Mouse (Mus musculus) kidney, postnatal 0 days (tissue): Measurements from ENCODE around the gene Elmo1. TPM values are rescaled to one million over a fixed set of nuclear protein-coding genes. Genes with fewer than 3 reads are reported as not detected.

Source experiments
- ATAC-seq: fragments of 200-750 bp; cut with Nextera tagmentation; replicated peaks from 2 replicates; pipeline ENCODE4 v1.8.0; 2017; ENCODE audit warnings: low read depth, moderate number of reproducible peaks, moderate TSS enrichment, moderate library complexity; ENCODE audit not compliant: low FRiP score
- DNase-seq: peaks from one replicate; pipeline ENCODE4 v3.0.0-alpha.2; 2016; ENCODE audit warnings: low spot score
- H3K27ac ChIP-seq: fragments of 300-500 bp; sonication (generic); 2 replicates; pipeline ENCODE4 v1.5.1; 2014; ENCODE audit warnings: mild to moderate bottlenecking
- H3K27me3 ChIP-seq: fragments of 300-500 bp; sonication (generic); 2 replicates; pipeline ENCODE4 v1.6.1; 2014; ENCODE audit warnings: low read length, mixed read lengths; ENCODE audit not compliant: insufficient read depth
- H3K36me3 ChIP-seq: fragments of 300-500 bp; sonication (generic); 2 replicates; pipeline ENCODE4 v1.6.1; 2014; ENCODE audit warnings: low read length, mixed read lengths; ENCODE audit not compliant: insufficient read depth
- H3K4me1 ChIP-seq: fragments of 300-500 bp; sonication (generic); replicated peaks from 2 replicates; pipeline ENCODE4 v1.6.1; 2014; ENCODE audit warnings: antibody characterized with exemption, low read length, mixed read lengths; ENCODE audit not compliant: insufficient read depth
- H3K4me2 ChIP-seq: fragments of 300-500 bp; sonication (generic); 2 replicates; pipeline ENCODE4 v1.6.1; 2014; ENCODE audit warnings: mild to moderate bottlenecking, low read length, moderate library complexity, mixed read lengths
- H3K4me3 ChIP-seq: fragments of 300-500 bp; sonication (generic); replicated peaks from 2 replicates; pipeline ENCODE4 v1.5.1; 2014; ENCODE audit warnings: low read depth, low read length
- H3K9ac ChIP-seq: fragments of 300-500 bp; sonication (generic); 2 replicates; pipeline ENCODE4 v1.6.1; 2014; ENCODE audit warnings: low read depth, low read length
- H3K9me3 ChIP-seq: fragments of 300-500 bp; sonication (generic); replicated peaks from 2 replicates; pipeline ENCODE4 v1.6.1; 2016; ENCODE audit warnings: low read length, inconsistent platforms, mixed read lengths
- CTCF ChIP-seq: IDR thresholded peaks from 2 replicates; pipeline ENCODE4 v1.5.1; 2016; ENCODE audit warnings: antibody characterized with exemption, low read depth, mild to moderate bottlenecking, moderate library complexity
- WGBS: fragments of 180-500 bp; shearing (Covaris S2); extraction: QIAGEN DNeasy Blood & Tissue Kit; methylation state at CpG from one replicate; pipeline ENCODE4 v1.1.7; 2014; 5-methylcytosine and 5-hydroxymethylcytosine counted together
- polyA plus RNA-seq: library from polyadenylated mRNA; unstranded; fragments of >200 nt; fragmentation: Nextera tagmentation; extraction: Ambion mirVana; gene quantifications from 2 replicates; pipeline ENCODE4 v1.2.1, GENCODE M21; 2015

Gene Elmo1
- polyA plus RNA-seq, 1 experiment from 2014 or later: 5.1 TPM

GRCm38 (mm10) chr13:20491666-20492065 lies 401.3 kb downstream of the Elmo1 start:
- no peaks in the 10 kb centered on the region for H3K36me3 ChIP-seq
- no peak overlapping the region for H3K9ac ChIP-seq
- no peak overlapping the region for H3K4me2 ChIP-seq
- H3K27ac ChIP-seq: no peak overlapping the region
- ATAC-seq: no peak
- 61% methylated on average over 3 of the region's 3 CpGs for WGBS
- H3K27me3 ChIP-seq: no peaks in the 10 kb centered on the region
- no peak for DNase-seq
- H3K4me1 ChIP-seq: no peaks in the 10 kb centered on the region
- no peak for TF ChIP-seq CTCF
- H3K9me3 ChIP-seq: no peaks in the 10 kb centered on the region
- no peak overlapping the region for H3K4me3 ChIP-seq

GRCm38 (mm10) chr13:20494047-20494739 lies 403.8 kb downstream of the Elmo1 start:
- Histone ChIP-seq H3K4me3 (no peak overlapping the region), H3K4me1 (no peaks in the 10 kb centered on the region), H3K9me3 (no peaks in the 10 kb centered on the region), H3K27me3 (no peaks in the 10 kb centered on the region), H3K9ac (no peak overlapping the region), H3K4me2 (no peak overlapping the region), H3K36me3 (no peaks in the 10 kb centered on the region), H3K27ac (no peak overlapping the region)
- no peak for ATAC-seq
- no peak for TF ChIP-seq CTCF
- no peak for DNase-seq
- WGBS: 80% methylated on average over 6 of the region's 6 CpGs

- DNase-seq (no peak), ATAC-seq (no peak)
- H3K4me2 ChIP-seq: no peak overlapping the region
- no peaks in the 10 kb centered on the region for H3K36me3 ChIP-seq
- H3K4me3 ChIP-seq: no peak overlapping the region
- H3K4me1 ChIP-seq: no peaks in the 10 kb centered on the region
- H3K27me3 ChIP-seq: no peaks in the 10 kb centered on the region
- H3K27ac ChIP-seq: no peak overlapping the region
- H3K9me3 ChIP-seq: no peaks in the 10 kb centered on the region
- H3K9ac ChIP-seq: no peak overlapping the region
- TF ChIP-seq CTCF: no peak
Observed at GRCm38 (mm10) chr13:20501923-20502322, 411.5 kb downstream of the Elmo1 start.

- ATAC-seq (no peak), DNase-seq (no peak)
- no peak overlapping the region for H3K27ac ChIP-seq
- H3K4me2 ChIP-seq: no peak overlapping the region
- 76% methylated on average over 3 of the region's 3 CpGs for WGBS
- H3K4me1 ChIP-seq: no peaks in the 10 kb centered on the region
- no peak overlapping the region for H3K9ac ChIP-seq
- no peaks in the 10 kb centered on the region for H3K9me3 ChIP-seq
- no peak overlapping the region for H3K4me3 ChIP-seq
- TF ChIP-seq CTCF: no peak
- H3K27me3 ChIP-seq: no peaks in the 10 kb centered on the region
- no peaks in the 10 kb centered on the region for H3K36me3 ChIP-seq
Observed at GRCm38 (mm10) chr13:20503371-20503770, 413.0 kb downstream of the Elmo1 start.

GRCm38 (mm10) chr13:20507381-20508129 lies 417.2 kb downstream of the Elmo1 start:
- Histone ChIP-seq H3K9ac (no peak overlapping the region), H3K4me1 (no peaks in the 10 kb centered on the region), H3K4me3 (no peak overlapping the region), H3K36me3 (no peaks in the 10 kb centered on the region), H3K27ac (no peak overlapping the region), H3K9me3 (no peaks in the 10 kb centered on the region), H3K4me2 (no peak overlapping the region), H3K27me3 (no peaks in the 10 kb centered on the region)
- 36% methylated on average over 10 of the region's 10 CpGs for WGBS
- ATAC-seq (no peak), DNase-seq (peak; percentile 9)
- TF ChIP-seq CTCF: no peak

- Histone ChIP-seq H3K9me3 (no peaks in the 10 kb centered on the region), H3K27ac (no peak overlapping the region), H3K4me1 (no peaks in the 10 kb centered on the region), H3K4me3 (no peak overlapping the region), H3K4me2 (no peak overlapping the region), H3K9ac (no peak overlapping the region), H3K27me3 (no peaks in the 10 kb centered on the region), H3K36me3 (no peaks in the 10 kb centered on the region)
- no peak for TF ChIP-seq CTCF
- ATAC-seq (no peak), DNase-seq (no peak)
- 91% methylated on average over 4 of the region's 4 CpGs for WGBS
Observed at GRCm38 (mm10) chr13:20511026-20511425, 420.6 kb downstream of the Elmo1 start.
